Mouse (Mus musculus) hindbrain, embryonic 15.5 days (tissue): ENCODE results near the gene Syt2. TPM values are rescaled to one million over a fixed set of nuclear protein-coding genes. Genes with fewer than 3 reads are reported as not detected.

ENCODE experiments used
- ATAC-seq: fragments of 200-750 bp; cut with Nextera tagmentation; 2 replicates; pipeline ENCODE4 v1.8.0; 2017; ENCODE audit warnings: low read depth, moderate number of reproducible peaks, moderate TSS enrichment; ENCODE audit not compliant: low FRiP score
- H3K27ac ChIP-seq: fragments of 300-500 bp; sonication (generic); replicated peaks from 2 replicates; pipeline ENCODE4 v1.5.1; 2015; ENCODE audit warnings: mild to moderate bottlenecking, inconsistent platforms
- H3K27me3 ChIP-seq: fragments of 300-500 bp; sonication (generic); 2 replicates; pipeline ENCODE4 v1.6.1; 2015; ENCODE audit warnings: control low read depth, inconsistent platforms
- H3K36me3 ChIP-seq: fragments of 300-500 bp; sonication (generic); 2 replicates; pipeline ENCODE4 v1.6.1; 2015; ENCODE audit warnings: control low read depth, inconsistent platforms
- H3K4me1 ChIP-seq: fragments of 300-500 bp; sonication (generic); replicated peaks from 2 replicates; pipeline ENCODE4 v1.6.1; 2015; ENCODE audit warnings: control low read depth, inconsistent platforms
- H3K4me2 ChIP-seq: fragments of 300-500 bp; sonication (generic); 2 replicates; pipeline ENCODE4 v1.6.1; 2015; ENCODE audit warnings: moderate library complexity, mild to moderate bottlenecking, inconsistent platforms
- H3K4me3 ChIP-seq: fragments of 300-500 bp; sonication (generic); 2 replicates; pipeline ENCODE4 v1.5.1; 2015; ENCODE audit warnings: mild to moderate bottlenecking, inconsistent platforms
- H3K9ac ChIP-seq: fragments of 300-500 bp; sonication (generic); 2 replicates; pipeline ENCODE4 v1.6.1; 2015; ENCODE audit warnings: inconsistent platforms
- H3K9me3 ChIP-seq: fragments of 300-500 bp; sonication (generic); 2 replicates; pipeline ENCODE4 v1.6.1; 2016; ENCODE audit warnings: control low read depth, inconsistent platforms
- WGBS: fragments of 180-500 bp; shearing (Covaris S2); methylation state at CpG from one replicate; pipeline ENCODE4 v1.1.7; 2015; 5-methylcytosine and 5-hydroxymethylcytosine counted together
- polyA plus RNA-seq: library from polyadenylated mRNA; unstranded; fragments of >200 nt; fragmentation: Nextera tagmentation; extraction: Ambion mirVana; gene quantifications from 2 replicates; pipeline ENCODE4 v1.2.1, GENCODE M21; 2015

The Syt2 gene
- polyA plus RNA-seq, 1 experiment from 2014 or later, result 10.7 TPM

DNA sequence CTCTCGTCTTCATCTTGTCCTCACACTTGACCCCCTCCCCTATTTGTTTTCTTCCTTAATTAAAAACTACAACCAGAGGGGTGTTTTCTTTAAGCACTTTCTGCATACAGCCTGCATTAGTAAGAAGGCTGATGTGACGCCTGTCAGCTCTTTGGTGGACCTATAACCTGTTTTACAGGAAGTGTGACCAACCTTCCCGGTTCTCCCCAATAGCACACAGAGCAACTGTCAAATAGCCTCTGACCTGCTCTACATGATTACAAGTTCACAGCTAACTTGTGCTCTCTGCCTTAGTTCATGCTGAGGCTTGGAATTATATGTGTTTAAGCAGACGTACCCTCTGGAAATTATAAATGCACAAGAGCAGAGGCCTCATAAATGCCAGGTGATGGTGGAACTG is 120.0 kb downstream of the Syt2 start:
- Histone ChIP-seq H3K27me3 (no peaks in the 10 kb centered on the region), H3K27ac (no peak overlapping the region), H3K36me3 (peaks cover 8% of the 10 kb centered on the region; the same call in 1 of the 2 replicates), H3K4me2 (no peak overlapping the region), H3K9ac (no peak overlapping the region), H3K4me3 (no peak overlapping the region), H3K9me3 (no peaks in the 10 kb centered on the region), H3K4me1 (0 out of 2 replicates have a peak, but pooled peaks cover 6% of the 10 kb centered on the region)
- ATAC-seq, result no peak
- WGBS, result 79% methylated on average over 4 of the region's 4 CpGs

DNA sequence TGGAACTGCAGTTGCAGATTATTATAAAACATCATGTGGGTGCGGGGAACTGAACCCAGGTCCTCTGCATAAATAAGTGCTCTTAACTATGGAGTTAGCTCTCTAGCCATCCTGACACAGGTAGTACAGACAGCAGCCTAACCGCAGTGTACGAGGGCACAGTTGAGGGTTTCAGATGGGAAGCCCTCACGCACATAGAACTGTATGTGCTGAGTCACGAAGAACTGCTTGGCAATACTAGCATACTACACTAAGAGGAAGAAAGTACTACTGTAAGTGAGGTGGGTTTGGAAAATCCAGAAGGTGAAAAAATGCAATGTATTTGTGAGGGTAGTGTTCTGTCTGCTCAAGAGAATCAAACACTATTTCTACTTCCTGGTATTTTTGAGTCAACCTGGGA is 123.8 kb downstream of the Syt2 start:
- 96% methylated on average over 5 of the region's 5 CpGs for WGBS
- peaks cover 19% of the 10 kb centered on the region; the same call in 1 of the 2 replicates for H3K36me3 ChIP-seq
- no peak overlapping the region for H3K4me3 ChIP-seq
- H3K9me3 ChIP-seq, result no peaks in the 10 kb centered on the region
- H3K4me2 ChIP-seq, result no peak overlapping the region
- H3K27me3 ChIP-seq, result no peaks in the 10 kb centered on the region
- no peaks in the 10 kb centered on the region for H3K4me1 ChIP-seq
- ATAC-seq, result no peak
- no peak overlapping the region for H3K9ac ChIP-seq
- no peak overlapping the region for H3K27ac ChIP-seq

DNA sequence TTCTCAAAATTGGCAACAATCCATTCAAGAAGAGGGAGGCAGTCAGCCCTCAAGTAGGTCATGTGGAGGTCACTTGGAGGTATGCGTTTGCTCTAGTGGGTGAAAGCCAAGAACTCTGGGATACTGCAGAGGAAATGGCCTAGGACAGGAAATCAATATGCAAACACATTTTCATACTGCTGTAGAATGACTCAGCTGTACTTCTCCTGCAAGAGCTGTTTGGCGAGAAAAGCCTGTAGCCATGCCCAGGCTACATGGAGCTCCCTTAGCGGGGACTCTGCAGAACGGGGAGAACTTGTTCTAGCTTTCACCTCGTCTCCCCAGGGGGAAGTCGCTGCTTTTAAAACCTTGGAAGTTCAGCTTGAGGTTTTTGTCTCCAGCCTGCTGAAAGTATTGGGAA is 124.9 kb downstream of the Syt2 start:
- no peak overlapping the region for H3K27ac ChIP-seq
- WGBS, result 69% methylated on average over 6 of the region's 6 CpGs
- no peak overlapping the region for H3K4me3 ChIP-seq
- ATAC-seq, result no peak
- H3K4me1 ChIP-seq, result no peaks in the 10 kb centered on the region
- no peaks in the 10 kb centered on the region for H3K27me3 ChIP-seq
- peaks cover 20% of the 10 kb centered on the region; the same call in 1 of the 2 replicates for H3K36me3 ChIP-seq
- no peak overlapping the region for H3K4me2 ChIP-seq
- H3K9me3 ChIP-seq, result no peaks in the 10 kb centered on the region
- H3K9ac ChIP-seq, result no peak overlapping the region

DNA sequence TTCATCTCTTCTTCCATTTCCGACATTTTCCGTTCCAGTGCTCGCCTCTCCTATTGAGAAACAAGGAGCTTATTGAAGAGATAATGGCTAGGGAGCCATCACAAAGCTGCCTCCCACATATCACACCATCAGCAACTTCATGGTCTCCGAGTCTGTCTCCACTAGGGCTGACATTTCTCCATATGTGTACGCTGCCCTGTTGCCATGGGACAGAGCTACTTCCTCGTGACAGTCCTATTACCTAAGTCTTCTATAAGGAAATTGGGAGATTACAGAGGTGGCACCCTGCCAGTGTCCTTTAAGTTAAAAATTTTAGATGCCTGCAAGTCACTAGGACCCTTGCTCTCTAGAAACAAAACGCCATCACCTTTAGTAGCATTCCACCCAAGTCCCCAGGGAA is 125.5 kb downstream of the Syt2 start:
- WGBS, result 89% methylated on average over 7 of the region's 7 CpGs
- H3K4me1 ChIP-seq, result no peaks in the 10 kb centered on the region

DNA sequence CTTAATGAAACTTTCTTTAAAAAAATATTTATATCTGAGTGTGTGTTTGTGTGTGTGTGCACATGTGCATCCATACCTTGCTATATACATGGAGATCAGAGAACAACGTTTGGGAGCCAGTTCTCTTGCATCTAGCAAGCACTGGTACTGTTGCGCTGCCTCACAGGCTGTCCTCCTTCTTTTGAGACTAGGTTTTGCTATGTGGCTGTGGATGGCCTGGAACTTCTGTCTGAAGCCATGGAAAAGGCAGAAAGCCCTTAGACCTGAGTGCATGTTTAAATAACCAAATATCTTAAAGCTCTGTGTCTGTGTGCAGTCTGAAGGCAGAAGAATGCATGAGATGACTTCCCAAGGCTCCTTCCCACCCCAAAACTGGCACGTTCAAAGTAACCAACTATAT is 126.3 kb downstream of the Syt2 start:
- Histone ChIP-seq H3K4me3 (no peak overlapping the region), H3K9me3 (no peaks in the 10 kb centered on the region), H3K27me3 (no peaks in the 10 kb centered on the region), H3K9ac (no peak overlapping the region), H3K4me2 (no peak overlapping the region), H3K36me3 (peaks cover 18% of the 10 kb centered on the region; the same call in 1 of the 2 replicates), H3K4me1 (no peaks in the 10 kb centered on the region), H3K27ac (no peak overlapping the region)
- 86% methylated on average over 3 of the region's 3 CpGs for WGBS
- ATAC-seq, result no peak

More for the DNA sequence above, 125.5 kb downstream of the Syt2 start:
- H3K4me3 ChIP-seq, result no peak overlapping the region
- H3K9me3 ChIP-seq, result no peaks in the 10 kb centered on the region
- no peak overlapping the region for H3K27ac ChIP-seq
- H3K27me3 ChIP-seq, result no peaks in the 10 kb centered on the region
- no peak overlapping the region for H3K4me2 ChIP-seq
- H3K36me3 ChIP-seq, result peaks cover 21% of the 10 kb centered on the region; the same call in 1 of the 2 replicates
- no peak overlapping the region for H3K9ac ChIP-seq
- no peak for ATAC-seq

DNA sequence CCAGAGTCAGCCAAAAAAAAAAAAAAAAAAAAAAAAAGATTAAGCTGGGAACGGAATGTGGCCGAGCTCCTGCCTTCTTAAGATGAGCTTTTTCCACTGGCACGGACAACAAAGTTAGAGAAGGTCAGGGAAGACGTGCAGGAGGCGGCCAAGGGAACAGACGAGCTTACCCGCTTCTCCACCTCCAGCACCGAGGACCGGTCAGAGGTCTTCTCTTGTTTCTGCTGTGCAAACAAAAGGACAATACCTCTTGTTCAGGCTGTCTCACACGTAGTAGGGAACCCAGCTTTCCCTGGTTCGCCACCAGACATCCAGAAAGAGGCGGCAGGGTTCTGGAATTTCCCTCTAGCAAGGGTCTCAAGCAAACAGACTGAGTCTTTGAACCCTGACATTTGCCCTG is 126.8 kb downstream of the Syt2 start:
- H3K4me1 ChIP-seq, result no peaks in the 10 kb centered on the region
- no peak for ATAC-seq
- no peak overlapping the region for H3K4me3 ChIP-seq
- H3K36me3 ChIP-seq, result 0 out of 2 replicates have a peak, but pooled peaks cover 17% of the 10 kb centered on the region
- no peak overlapping the region for H3K4me2 ChIP-seq
- H3K9me3 ChIP-seq, result no peaks in the 10 kb centered on the region
- no peak overlapping the region for H3K27ac ChIP-seq
- H3K9ac ChIP-seq, result no peak overlapping the region
- no peaks in the 10 kb centered on the region for H3K27me3 ChIP-seq
- WGBS, result 47% methylated on average over 12 of the region's 12 CpGs

DNA sequence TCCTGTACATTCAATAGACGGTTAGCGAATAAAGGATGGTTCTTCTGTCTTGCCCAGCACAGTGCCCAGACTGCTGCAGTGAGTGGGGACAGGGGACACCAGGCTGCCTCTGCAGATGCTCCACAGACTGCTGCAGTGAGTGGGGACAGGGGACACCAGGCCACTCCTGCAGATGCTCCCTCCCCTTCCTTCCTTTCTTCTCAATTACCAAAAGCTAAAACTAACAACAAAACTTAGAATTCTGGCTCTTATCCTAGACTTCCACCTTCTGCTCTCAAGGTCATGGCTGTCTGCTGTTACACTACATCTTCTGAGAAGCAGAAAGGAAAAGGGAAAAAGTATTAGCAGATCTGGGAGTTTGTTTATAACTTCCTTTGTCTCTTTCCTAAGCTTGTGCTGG is 127.8 kb downstream of the Syt2 start:
- Histone ChIP-seq H3K27me3 (no peaks in the 10 kb centered on the region), H3K4me2 (no peak overlapping the region), H3K27ac (no peak overlapping the region), H3K9me3 (no peaks in the 10 kb centered on the region), H3K4me3 (no peak overlapping the region), H3K9ac (no peak overlapping the region), H3K4me1 (no peaks in the 10 kb centered on the region), H3K36me3 (0 out of 2 replicates have a peak, but pooled peaks cover 17% of the 10 kb centered on the region)
- no peak for ATAC-seq
- WGBS, result 57% methylated on average over 2 of the region's 2 CpGs

DNA sequence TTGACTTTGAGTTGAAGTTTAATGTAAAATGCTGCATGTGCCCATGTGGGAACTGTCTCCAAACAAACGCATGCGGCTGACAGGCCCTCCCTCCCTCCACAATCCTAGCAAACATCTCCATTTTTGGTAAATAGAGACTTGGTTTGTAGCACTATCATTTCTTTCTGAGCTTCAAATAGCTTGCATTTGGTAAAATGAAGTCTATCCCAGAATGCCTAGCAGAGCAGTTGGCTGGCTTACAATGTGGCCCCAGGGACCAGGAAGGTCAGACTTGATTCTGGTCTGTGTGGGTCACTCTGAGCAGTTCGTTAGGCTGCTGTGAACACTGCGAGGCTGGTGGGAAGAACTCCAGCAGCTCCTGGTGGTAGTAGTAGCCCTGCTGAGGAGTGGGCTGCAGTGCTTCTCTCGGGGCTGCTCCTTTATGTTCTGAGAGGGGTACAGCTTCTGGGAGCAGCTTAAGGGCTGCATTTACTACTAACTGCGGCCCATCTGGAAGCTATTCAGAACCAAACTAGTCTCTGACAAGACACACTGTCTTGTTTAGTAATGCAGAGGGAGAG is 128.3 kb downstream of the Syt2 start:
- Histone ChIP-seq H3K4me3 (no peak overlapping the region), H3K27ac (no peak overlapping the region)

DNA sequence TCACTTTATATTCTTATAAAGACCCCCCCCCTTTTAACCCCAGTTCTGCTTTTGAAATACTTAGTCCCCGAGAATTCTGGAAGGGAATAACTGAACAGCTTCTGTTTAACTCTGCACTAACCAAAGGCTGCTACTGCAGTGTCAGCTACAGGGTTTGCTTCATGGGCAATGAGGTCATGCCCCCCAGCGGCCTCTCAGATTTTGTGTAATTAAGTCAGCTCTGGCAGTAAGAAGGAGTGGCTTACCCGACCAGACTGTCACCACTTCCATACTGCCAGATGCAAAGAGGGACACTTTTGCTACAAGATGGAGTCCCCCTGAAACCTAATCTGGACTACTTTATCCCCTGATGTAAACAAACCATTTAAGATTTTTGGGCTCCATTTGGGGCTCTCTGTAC is 129.2 kb downstream of the Syt2 start:
- 54% methylated on average over 3 of the region's 3 CpGs for WGBS
- no peak for ATAC-seq

More for the DNA sequence above, 128.3 kb downstream of the Syt2 start:
- Histone ChIP-seq H3K27me3 (no peaks in the 10 kb centered on the region), H3K4me1 (no peaks in the 10 kb centered on the region), H3K9ac (no peak overlapping the region), H3K9me3 (no peaks in the 10 kb centered on the region), H3K36me3 (0 out of 2 replicates have a peak, but pooled peaks cover 17% of the 10 kb centered on the region), H3K4me2 (no peak overlapping the region)
- ATAC-seq, result no peak
- WGBS, result 49% methylated on average over 6 of the region's 6 CpGs

DNA sequence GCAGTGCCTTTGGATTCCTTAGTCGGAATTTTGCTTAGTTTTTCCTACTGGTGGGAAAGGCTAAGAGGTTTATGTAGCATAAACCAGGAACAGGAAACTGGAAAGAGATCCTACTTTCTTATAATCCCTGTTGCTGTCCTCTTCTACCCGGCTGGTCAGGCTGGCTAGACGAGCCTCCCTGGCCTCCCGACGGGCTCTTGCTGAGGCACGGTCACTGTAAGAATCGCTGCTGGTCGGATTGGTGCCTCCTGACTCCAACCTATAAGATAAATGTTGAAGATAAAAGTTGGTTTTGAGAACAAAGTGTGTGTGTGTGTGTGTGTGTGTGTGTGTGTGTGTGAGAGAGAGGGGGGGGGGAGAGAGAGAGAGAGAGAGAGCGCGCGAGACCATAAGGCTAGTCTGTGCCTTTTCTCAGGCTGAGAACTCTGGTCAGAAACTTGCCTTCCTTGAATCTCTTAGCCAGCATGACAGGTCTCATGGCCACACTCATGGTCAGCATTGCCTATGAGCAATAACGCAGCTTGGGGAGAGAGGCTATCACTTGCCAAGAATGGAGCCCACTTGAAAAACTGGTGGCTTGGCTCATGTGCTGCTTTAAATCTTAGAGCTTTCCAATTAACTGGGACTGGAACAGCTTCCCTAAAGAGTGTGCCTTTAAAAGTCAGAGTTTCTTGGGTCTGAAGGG is 130.9 kb downstream of the Syt2 start:
- Histone ChIP-seq H3K36me3 (0 out of 2 replicates have a peak, but pooled peaks cover 12% of the 10 kb centered on the region), H3K4me1 (no peaks in the 10 kb centered on the region), H3K9ac (no peak overlapping the region), H3K4me3 (no peak overlapping the region), H3K27ac (no peak overlapping the region), H3K4me2 (no peak overlapping the region), H3K27me3 (no peaks in the 10 kb centered on the region), H3K9me3 (no peaks in the 10 kb centered on the region)
- no peak for ATAC-seq
- 88% methylated on average over 12 of the region's 12 CpGs for WGBS

More for the DNA sequence above, 129.2 kb downstream of the Syt2 start:
- Histone ChIP-seq H3K27ac (no peak overlapping the region), H3K27me3 (no peaks in the 10 kb centered on the region), H3K4me3 (no peak overlapping the region), H3K9ac (no peak overlapping the region), H3K4me2 (no peak overlapping the region), H3K4me1 (no peaks in the 10 kb centered on the region), H3K36me3 (0 out of 2 replicates have a peak, but pooled peaks cover 17% of the 10 kb centered on the region), H3K9me3 (no peaks in the 10 kb centered on the region)

DNA sequence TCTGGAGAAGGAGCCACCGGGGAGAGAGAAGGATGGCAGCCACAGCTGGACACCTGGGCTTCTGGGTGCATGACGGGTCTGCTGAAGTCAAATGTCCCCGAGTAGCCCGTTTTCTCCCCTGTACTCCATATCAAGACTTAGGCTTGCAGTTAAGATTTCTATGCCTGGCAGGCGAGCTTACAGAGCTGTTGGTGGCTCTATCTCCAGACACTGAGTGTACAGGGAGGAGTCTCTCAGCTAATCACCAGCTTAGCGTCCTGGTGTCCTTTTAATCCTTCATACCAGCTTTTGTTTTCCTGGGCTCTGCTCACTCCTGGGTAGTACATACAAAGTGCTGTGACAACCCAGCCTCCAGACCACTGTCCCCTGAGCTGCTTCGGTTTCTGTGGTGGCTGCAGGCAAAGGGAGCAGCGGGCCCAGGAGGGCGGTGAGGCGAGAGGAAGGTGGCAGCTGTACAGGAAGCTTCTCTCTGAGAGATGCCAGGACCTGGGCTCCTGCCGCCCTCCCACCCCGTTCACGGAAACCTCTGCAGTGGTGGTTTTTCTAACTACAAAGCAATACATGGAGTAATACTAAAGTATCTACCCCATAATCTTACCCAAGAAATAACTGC is 131.6 kb downstream of the Syt2 start:
- 76% methylated on average over 13 of the region's 13 CpGs for WGBS
- Histone ChIP-seq H3K4me3 (no peak overlapping the region), H3K36me3 (0 out of 2 replicates have a peak, but pooled peaks cover 8% of the 10 kb centered on the region), H3K9ac (no peak overlapping the region), H3K4me2 (no peak overlapping the region), H3K27me3 (no peaks in the 10 kb centered on the region), H3K27ac (no peak overlapping the region), H3K4me1 (no peaks in the 10 kb centered on the region), H3K9me3 (no peaks in the 10 kb centered on the region)
- ATAC-seq, result no peak

DNA sequence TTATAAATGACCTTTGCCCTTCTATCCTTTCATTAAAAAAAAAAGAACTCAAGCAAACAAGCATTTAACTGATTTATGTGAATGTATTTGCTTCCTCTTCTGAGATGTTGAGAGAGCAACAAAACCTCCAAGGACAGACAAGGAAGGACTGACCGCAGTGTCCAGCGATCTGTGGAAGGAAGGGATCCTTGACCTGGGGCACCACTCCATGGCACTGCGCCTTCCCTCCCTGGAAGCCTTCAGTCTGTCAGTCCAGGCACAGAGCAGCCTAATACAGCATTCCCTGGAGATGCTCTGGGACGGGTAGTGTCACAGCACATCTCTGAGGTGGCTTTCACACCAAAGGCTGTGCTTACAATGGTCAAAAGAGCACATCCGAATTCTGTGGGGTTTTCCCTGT is 136.3 kb downstream of the Syt2 start:
- H3K9me3 ChIP-seq, result no peaks in the 10 kb centered on the region
- ATAC-seq, result no peak
- H3K4me3 ChIP-seq, result no peak overlapping the region
- no peak overlapping the region for H3K4me2 ChIP-seq
- H3K4me1 ChIP-seq, result no peaks in the 10 kb centered on the region
- no peak overlapping the region for H3K27ac ChIP-seq
- H3K27me3 ChIP-seq, result no peaks in the 10 kb centered on the region
- H3K9ac ChIP-seq, result no peak overlapping the region
- no peaks in the 10 kb centered on the region for H3K36me3 ChIP-seq
- 86% methylated on average over 5 of the region's 5 CpGs for WGBS
